Mouse (Mus musculus): ENCODE data around the gene Pigx.

DNA sequence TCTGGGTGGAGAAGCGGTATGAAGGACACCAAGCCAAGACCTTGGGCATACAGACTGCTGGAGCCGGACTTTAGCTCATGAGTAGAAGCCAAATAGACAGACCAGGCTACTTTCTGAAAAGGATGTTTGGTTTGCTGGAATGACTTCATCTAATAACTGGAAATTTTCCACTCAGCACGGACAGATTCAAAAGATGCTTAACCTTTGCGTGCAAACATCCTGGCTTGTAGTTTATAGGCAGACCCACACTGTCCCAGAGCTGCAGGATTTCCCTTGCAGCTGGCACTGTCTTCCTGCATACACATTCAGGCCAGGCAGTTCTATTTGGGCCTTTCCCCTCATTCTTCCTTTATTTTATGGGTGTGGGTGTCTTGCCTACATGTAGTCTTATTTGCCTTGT is 27.5 kb upstream of the Pigx start:
- TF ChIP-seq CTCF (IDR thresholded peaks at IDR 0.05; ENCODE audit: insufficient read depth, low read depth, low read length) (no peak), POLR2A (IDR thresholded peaks at IDR 0.05; ENCODE audit: insufficient read depth, low read depth, low read length) (no peak)

All from olfactory bulb, adult 2 months (tissue).